Mouse (Mus musculus) yolk sac, embryonic 10.5 days (tissue): ENCODE results near the gene Mdk.

Experiments used
- DNase-seq: peaks from one replicate; pipeline ENCODE4 v3.0.0-alpha.2; 2017; ENCODE audit warnings: low spot score

The Mdk gene

GRCm38 (mm10) chr2:91932737-91933350 is 747 bp upstream of the Mdk start:
- no peak for DNase-seq

DNA sequence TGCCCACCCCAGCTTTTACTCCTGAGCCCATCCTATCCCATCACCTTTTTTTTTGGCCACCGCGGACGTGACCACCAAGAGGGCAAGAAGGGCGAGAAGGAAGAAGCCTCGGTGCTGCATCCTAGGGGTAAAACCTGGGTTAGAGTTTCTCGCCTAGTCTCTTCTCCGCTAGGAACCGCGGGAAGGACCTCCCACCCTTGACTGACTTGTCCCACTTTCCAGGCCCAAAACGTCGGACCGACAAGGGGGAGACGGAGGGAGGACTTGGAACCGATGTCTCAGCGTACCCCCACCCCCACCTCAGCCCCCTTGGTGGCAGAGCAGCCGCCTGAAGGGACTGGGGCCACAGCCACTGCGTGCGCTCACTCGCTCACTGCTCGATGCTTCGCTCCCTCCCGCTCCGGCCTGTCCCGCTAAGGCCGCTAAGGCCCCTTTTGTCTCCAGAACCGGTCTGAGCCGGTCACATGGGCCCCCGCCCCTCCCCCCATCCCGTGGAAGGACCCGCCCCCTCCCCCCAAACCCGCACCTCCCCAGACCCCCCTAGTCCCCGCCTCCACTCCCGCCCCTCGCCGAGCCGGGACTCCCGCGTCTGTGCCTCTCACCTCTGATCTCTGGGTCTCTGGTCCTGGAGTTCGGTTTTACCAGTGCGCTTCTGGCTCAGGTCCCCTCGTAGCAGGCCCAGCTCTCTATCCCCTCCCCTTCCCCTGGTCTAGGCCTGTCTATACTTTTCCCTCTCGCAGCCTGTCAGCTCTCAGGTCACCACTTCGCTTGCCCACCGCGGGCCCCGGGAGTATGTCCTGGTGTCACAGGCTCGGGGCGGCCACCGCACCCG is 553 bp downstream of the Mdk start:
- peak; percentile 90 for DNase-seq

- peak; percentile 46 for DNase-seq
These were observed 1.3 kb downstream of the Mdk start for GRCm38 (mm10) chr2:91930761-91931291.

DNA sequence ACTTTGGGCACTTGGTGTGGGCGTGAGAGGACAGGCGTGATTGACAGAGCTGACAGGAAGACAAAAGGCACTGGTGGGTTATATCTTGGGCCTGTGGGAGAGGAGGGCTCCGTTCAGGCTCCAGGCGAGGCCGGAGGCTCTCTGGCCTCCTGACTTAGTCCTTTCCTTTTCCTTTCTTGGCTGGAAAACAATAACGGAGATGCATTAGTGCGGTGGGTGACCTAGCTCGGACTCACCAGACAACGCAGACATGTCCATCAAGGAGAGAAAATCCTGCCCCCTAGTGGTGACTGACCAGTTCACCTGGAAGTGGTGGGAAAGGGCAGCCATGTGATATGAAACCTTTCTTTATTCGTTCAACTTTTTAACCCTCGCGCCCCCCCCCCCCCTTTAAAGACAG is 2.2 kb downstream of the Mdk start:
- DNase-seq, result peak; percentile 80

DNA sequence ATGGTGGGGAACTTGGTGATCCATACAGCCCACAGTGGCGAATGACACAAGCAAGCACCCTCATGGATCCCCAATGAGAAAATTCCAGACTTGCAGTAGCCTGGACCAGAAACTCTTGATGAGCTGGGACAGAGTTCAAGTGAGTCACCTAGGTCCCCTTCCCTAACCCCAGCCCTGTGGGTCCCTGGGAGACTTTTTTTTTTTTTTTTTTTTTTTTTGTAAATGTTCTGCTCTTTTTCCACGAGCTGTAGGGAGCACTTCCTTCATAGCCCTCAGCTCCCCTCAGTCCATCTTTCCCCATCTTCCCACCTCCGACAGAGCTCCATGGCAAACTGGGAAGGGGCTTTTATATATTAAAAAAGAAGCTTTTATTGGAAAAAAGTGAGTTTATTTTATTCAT is 2.6 kb downstream of the Mdk start:
- no peak for DNase-seq

DNA sequence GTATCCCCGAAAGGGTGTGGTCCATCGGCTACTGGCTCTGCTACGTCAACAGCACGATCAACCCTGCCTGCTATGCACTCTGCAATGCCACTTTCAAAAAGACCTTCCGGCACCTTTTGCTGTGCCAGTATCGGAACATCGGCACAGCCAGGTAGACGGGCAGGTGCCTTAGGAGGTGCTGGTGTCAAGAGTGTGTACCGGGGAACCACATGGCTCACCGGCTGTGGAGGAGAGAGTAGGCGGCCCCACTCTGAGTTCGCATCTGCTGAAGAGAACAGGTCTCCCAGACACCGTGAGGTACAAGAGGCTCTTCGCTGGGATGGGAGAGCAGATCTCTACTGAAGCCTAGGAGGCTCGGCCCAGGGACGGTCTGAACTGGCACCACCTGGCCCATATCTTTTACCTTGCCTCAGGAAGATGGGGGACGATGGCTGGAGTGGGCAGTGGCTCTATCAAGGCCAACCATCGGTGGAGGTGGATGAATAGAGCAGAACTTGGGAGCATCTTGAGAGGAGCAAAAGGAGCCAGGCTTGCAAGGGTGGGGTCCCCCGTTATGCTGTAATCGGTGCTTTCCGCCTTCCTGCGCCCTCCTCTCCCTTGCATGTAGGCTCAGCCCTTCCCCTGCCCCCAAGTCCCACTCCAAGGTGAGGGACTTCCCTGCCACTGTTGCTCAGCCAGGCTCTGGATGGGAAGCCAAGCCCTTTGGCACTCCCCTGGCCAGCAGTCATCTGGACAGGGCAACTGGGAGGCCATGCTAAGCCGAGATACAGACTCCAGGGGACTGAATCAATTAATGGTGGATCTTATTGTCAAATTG is 3.4 kb downstream of the Mdk start:
- no peak for DNase-seq

DNA sequence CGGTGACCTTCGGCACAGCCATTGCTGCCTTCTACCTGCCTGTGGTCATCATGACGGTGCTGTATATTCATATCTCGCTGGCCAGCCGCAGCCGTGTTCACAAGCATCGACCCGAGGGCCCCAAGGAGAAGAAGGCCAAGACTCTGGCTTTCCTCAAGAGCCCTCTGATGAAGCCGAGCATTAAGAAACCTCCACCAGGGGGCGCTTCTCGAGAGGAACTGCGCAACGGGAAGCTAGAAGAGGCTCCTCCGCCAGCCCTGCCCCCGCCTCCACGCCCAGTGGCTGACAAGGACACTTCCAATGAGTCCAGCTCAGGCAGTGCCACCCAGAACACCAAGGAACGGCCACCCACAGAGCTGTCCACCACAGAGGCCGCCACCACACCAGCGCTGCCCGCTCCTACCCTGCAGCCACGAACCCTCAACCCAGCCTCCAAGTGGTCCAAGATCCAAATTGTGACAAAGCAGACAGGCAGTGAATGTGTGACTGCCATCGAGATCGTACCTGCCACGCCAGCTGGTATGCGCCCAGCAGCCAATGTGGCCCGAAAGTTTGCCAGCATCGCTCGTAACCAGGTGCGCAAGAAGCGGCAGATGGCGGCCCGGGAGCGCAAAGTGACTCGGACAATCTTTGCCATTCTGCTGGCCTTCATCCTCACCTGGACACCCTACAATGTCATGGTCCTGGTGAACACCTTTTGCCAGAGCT is 4.1 kb downstream of the Mdk start:
- DNase-seq, result peak; percentile 61

DNA sequence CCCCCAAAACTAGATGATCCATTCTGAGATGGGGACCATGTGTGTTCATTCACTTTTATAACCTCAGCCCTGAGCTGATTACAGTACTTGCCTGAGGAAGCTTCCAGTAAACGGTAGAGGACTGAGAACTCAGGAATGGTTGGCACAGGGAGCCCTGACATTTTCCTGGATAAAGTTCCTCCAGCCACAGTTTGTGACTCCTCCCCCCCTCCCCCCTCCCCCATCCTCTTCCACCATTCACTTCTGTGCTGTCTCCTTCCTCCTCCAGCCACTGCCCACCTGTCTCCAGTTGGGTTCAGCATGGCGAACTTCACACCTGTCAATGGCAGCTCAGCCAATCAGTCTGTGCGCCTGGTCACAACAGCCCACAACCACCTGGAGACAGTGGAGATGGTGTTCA is 5.1 kb downstream of the Mdk start, which contains the start of gene Chrm4:
TSS of gene Chrm4 (plus strand) at position 301 of the 400 bp plus-strand sequence.
- no peak for DNase-seq

GRCm38 (mm10) chr2:91925442-91925841 is 6.7 kb downstream of the Mdk start:
- no peak for DNase-seq

DNA sequence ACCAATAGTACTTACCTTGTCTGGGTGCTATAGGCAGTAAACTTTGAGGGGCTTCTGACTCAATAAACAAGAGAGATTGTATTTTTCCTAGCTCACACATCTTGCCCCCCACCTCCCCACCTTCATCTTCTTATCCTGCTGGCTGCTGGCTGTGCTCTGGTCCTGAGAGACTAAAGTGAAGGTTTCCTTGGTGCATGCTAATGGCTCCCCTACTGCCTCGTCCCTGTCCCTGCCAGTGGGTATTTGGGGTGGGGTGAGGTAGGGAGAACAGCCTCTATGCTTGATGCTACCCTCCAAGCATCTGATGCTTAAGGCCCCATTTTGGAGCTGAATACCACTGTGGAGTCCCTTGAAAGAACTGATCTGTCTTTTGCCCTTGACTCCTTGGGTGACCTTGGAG is 7.4 kb downstream of the Mdk start:
- no peak for DNase-seq

DNA sequence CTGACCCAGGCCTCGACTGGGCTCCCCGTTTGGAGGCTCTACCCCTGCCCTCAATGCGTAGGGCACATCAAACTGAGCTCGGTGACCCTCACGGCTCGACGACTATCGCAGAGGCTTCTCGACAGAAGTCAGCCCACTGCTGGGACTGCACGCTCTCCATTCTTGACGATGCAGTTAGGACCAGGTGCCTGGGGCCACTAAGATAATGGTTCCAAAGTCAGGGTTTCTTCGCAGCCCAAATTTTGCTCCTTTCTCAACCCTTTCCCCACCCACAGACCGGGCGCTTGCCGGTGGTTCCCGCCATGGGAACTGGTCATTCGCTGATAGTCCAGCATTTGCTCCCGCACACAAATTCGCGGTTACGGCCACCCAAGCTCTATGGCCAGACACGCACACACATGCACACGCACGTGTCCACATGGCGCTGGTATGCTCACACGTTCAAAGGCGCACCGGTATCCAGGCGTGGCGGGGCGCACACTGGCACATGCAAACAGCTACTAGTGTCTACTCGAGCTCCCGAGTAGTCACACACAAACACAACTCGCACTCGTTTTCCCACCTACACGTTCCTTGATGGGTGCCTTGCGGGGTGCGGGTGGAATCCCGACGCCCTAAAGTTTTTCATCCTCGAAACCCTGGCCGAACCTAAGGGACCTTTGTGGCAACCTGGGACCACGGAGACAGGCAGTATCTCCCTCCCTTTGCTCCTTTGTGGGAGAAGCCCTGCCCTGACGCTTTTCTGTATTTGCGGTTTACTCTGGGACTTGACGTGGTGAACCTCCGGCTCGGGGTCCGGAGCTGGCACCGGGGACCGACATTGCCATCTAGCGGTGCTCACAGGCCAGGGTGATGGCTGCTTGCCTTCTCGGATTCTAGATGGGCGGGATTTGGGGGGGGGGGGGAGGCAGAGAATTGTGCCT is 8.4 kb downstream of the Mdk start:
- peak; percentile 68 for DNase-seq

- DNase-seq, result no peak
These were observed 9.3 kb downstream of the Mdk start for GRCm38 (mm10) chr2:91922586-91923414.

GRCm38 (mm10) chr2:91921790-91922570 is 10.1 kb downstream of the Mdk start:
- DNase-seq, result peak; percentile 79

DNA sequence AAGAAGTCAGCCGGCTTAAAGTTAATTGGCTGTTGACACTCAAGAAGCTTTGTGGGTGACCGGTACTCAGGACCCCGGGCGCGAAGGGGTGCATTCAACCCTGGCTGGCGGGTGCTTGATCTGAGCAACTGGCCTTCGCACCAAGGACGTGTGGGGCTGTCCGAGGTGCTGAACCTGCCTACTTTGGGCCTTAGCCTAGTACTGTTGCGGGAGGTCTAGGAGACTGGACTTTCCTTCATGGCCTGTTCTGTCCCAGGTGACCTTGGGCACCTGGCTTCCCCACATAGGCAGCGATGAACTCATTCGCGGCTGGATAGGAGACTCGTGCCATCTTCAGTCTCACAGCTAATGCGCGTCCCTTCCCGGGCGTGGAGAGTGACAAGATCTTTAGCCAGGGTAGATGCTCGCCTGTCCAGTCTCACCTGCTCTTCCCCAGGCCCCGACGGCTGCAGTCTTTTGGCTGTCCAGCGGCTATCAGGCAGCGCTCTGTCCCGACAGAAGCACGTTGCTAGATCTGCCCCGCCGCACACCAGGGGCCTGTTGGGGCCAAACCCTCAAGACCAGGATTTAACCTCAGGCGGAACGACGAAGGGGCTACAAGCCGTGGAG is 10.8 kb downstream of the Mdk start:
- DNase-seq, result peak; percentile 75

GRCm38 (mm10) chr2:91920130-91920529 is 12.0 kb downstream of the Mdk start:
- DNase-seq, result no peak

DNA sequence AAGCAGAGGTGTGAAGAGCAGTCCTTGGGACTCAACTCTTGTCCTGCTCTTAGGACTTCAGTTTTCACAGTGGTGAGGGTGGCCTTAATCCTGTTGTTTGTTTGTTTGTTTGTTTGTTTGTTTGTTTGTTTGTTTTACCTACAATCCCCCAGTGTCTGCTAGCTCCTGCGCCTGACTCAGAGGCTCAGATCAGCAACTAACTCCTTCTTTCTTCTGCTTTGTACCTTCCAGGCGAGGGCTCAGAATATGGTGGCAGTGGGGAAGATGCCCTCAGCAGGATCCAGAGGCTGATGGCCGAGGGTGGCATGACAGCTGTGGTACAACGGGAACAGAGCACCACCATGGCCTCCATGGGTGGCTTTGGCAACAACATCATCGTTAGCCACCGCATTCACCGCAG is 15.0 kb downstream of the Mdk start:
- DNase-seq, result no peak

- DNase-seq, result no peak
These were observed 15.6 kb downstream of the Mdk start for GRCm38 (mm10) chr2:91916346-91916977.
